Mouse (Mus musculus) myocyte (in vitro differentiated cells): ENCODE measurements around the gene Gm11273.

Source experiments
- CEBPB ChIP-seq: IDR thresholded peaks from 2 replicates; pipeline ENCODE4 v1.6.1; 2011; ENCODE audit warnings: mild to moderate bottlenecking, moderate library complexity; ENCODE audit not compliant: poor library complexity, insufficient read depth, severe bottlenecking
- E2F4 ChIP-seq: IDR thresholded peaks from one replicate; pipeline ENCODE4 v1.6.1; 2011; ENCODE audit warnings: mild to moderate bottlenecking, control low read depth, moderate library complexity; ENCODE audit not compliant: insufficient read depth
- MAX ChIP-seq: IDR thresholded peaks from one replicate; pipeline ENCODE4 v1.6.1; 2011; ENCODE audit warnings: low read depth, mild to moderate bottlenecking, control low read depth
- MYOD1 ChIP-seq, 3 experiments: IDR thresholded peaks; one replicate each; pipeline ENCODE4 v1.6.1; 2011; ENCODE audit warnings: control low read depth in 2 of 3, low read depth in 2 of 3, mild to moderate bottlenecking in 2 of 3, moderate library complexity in 1 of 3; ENCODE audit not compliant: insufficient read length in 2 of 3, control insufficient read depth in 1 of 3
- POLR2A ChIP-seq: IDR thresholded peaks from one replicate; pipeline ENCODE4 v1.6.1; 2011; ENCODE audit warnings: low read depth, mild to moderate bottlenecking, control low read depth, moderate library complexity; ENCODE audit not compliant: insufficient read length
- POLR2AphosphoS2 ChIP-seq: IDR thresholded peaks from one replicate; pipeline ENCODE4 v1.6.1; 2011; ENCODE audit warnings: low read depth, control low read depth; ENCODE audit not compliant: insufficient read length
- SRF ChIP-seq: IDR thresholded peaks from one replicate; pipeline ENCODE4 v1.6.1; 2011; ENCODE audit warnings: low read depth; ENCODE audit not compliant: control insufficient read depth, insufficient read length
- TCF12 ChIP-seq: IDR thresholded peaks from one replicate; pipeline ENCODE4 v1.6.1; 2011; ENCODE audit warnings: mild to moderate bottlenecking, control low read depth; ENCODE audit not compliant: poor library complexity, insufficient read depth, severe bottlenecking
- USF1 ChIP-seq: IDR thresholded peaks from one replicate; pipeline ENCODE4 v1.6.1; 2011; ENCODE audit warnings: low read depth, mild to moderate bottlenecking, control low read depth, moderate library complexity

DNA sequence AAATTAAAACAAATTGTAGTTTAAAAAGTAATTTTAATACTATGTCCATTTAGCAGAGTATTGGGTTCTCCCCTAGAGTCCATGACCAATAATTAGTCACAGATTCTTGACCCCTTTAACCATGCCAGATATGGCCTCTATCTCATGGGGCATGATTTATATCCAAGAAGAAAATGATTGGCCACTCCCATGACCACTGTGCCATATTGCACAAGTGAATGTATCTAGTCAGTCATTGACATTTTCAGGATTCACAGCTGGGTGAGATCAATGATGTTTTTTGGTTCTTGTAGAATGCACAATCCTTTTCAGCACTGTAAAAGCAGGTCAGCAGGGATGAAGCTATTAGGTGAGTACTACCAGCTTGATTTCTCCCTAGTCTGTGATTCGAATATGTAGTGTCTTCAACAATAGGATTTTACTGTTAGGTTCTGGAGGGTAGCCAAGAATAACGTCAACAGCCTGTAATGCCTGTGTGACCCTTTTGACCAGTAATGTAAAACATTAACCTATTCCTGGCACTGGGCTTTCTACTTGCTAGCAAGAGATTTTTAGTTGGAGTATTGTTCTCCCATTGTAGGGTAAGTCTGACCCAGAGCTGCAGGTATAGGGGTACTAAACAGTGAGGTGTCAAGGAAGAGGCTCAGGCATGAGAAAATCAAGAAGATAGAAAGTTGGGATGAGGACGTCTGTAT is 49.3 kb upstream of the Gm11273 start:
- no peak for TF ChIP-seq MYOD1 (IDR thresholded peaks at IDR 0.05; ENCODE audit: control insufficient read depth in 1 of 3, insufficient read length in 2 of 3, low read depth in 2 of 3)
- TF ChIP-seq POLR2A, result no peak
- TF ChIP-seq POLR2AphosphoS2, result no peak
- no peak for TF ChIP-seq E2F4
- no peak for TF ChIP-seq CEBPB
- no peak for TF ChIP-seq USF1
- TF ChIP-seq MAX, result no peak
- no peak for TF ChIP-seq TCF12
- no peak for TF ChIP-seq SRF
